Mouse (Mus musculus): Measurements from ENCODE around the gene Tcf23. TPM values are rescaled to one million over a fixed set of nuclear protein-coding genes. Genes with fewer than 3 reads are reported as not detected.

Gene Tcf23
- total and polyA plus RNA-seq, 3 experiments, result not detected

DNA sequence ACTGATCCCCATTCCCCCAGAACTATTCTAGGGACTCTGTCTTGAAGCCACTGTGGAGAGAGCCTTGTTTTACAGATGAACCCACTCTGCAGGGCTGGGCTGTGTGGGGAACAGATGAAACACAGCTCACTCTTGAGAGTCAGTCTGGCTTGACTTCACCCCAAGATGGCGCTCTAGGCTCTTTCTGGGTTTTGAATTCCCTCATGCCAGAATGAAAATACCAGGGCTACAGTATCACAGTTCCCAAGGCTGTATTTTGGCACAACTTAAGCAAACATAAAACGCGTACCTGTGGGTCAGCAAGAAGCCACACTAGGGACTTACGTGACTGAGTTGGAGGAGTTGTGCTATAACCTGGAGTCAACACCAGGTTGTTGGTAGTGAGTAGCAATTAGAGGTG, 38.3 kb upstream of the Tcf23 start:
- Histone ChIP-seq H3K27ac (ENCODE audit: insufficient read depth, low read depth) (no peak overlapping the region), H3K79me2 (replicated peaks; ENCODE audit: control insufficient read depth, extremely low read depth, insufficient read depth, poor library complexity, severe bottlenecking) (no peaks in the 10 kb centered on the region), H3K4me3 (replicated peaks in 1 of 3; ENCODE audit: low read depth in 2 of 3, low read length in 2 of 3, poor library complexity in 1 of 3) (no peak overlapping the region), H3K9me3 (replicated peaks; ENCODE audit: low read length) (no peaks in the 10 kb centered on the region), H3K9ac (ENCODE audit: insufficient read depth, low read depth) (no peak overlapping the region), H3K4me2 (ENCODE audit: insufficient read depth, low read depth, poor library complexity, severe bottlenecking) (no peak overlapping the region), H3K27me3 (replicated peaks) (peaks cover 52% of the 10 kb centered on the region), H3K4me1 (ENCODE audit: control insufficient read depth in 1 of 2, insufficient read depth in 2 of 2) (peaks cover 0 to 14% of the 10 kb centered on the region in 2 experiments; a peak in 3 of 4 replicates), H3K36me3 (replicated peaks in 1 of 2; ENCODE audit: control insufficient read depth in 1 of 2, insufficient read depth in 1 of 2, low read length in 1 of 2) (no peaks in the 10 kb centered on the region)
- dilution Hi-C loops (cut with MboI; ENCODE audit: extremely low pct_ligation_motif_present, extremely low pct_unique_long_range_greater_than_20kb, low sequenced_read_pairs) (no loop called here), in situ Hi-C loops (cut with MboI; ENCODE audit: low pct_ligation_motif_present, low pct_unique_long_range_greater_than_20kb, low sequenced_read_pairs) (no loop called here)
- TF ChIP-seq CTCF (conservative IDR thresholded peaks at IDR 0.05 in 1 of 2, IDR thresholded peaks at IDR 0.05 in 1 of 2; ENCODE audit: low read depth in 2 of 2, low read length in 2 of 2) (peak; percentile 45 to 86), SMC3 (IDR thresholded peaks at IDR 0.05; ENCODE audit: low read depth, low read length) (peak; percentile 77), ELF1 (IDR thresholded peaks at IDR 0.05; ENCODE audit: low read depth, low read length) (no peak), USF2 (conservative IDR thresholded peaks at IDR 0.05; ENCODE audit: low read depth, low read length) (no peak), MYC (IDR thresholded peaks at IDR 0.05; ENCODE audit: low read depth, low read length) (0 out of 2 replicates have a peak, but pooled peaks have one; percentile 43), ZMIZ1 (IDR thresholded peaks at IDR 0.05; ENCODE audit: low read depth, low read length) (no peak), RAD21 (IDR thresholded peaks at IDR 0.05; ENCODE audit: low read depth, low read length) (peak; percentile 79), HCFC1 (IDR thresholded peaks at IDR 0.05; ENCODE audit: low read depth, low read length) (no peak), NRF1 (IDR thresholded peaks at IDR 0.05; ENCODE audit: low read depth, low read length) (no peak)
- peak; percentile 54 for DNase-seq (ENCODE audit: extremely low read depth)

DNA sequence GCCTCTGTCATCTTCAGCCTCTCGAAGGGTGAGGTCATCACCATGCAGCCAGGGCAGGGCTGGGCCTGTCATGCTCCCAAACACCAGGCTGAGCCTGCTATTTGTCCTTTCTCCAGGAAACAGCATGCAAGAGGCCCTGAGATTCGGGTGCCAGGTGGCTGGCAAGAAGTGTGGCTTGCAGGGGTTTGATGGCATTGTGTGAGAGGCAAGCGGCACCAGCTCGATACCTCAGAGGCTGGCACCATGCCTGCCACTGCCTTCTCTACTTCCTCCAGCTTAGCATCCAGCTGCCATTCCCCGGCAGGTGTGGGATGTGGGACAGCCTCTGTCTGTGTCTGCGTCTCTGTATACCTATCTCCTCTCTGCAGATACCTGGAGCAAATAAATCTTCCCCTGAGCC, 37.6 kb upstream of the Tcf23 start:
- dilution Hi-C loops (cut with MboI; ENCODE audit: extremely low pct_ligation_motif_present, extremely low pct_unique_long_range_greater_than_20kb, low sequenced_read_pairs), result no loop called here
- H3K36me3 ChIP-seq (replicated peaks in 1 of 2; ENCODE audit: control insufficient read depth in 1 of 2, insufficient read depth in 1 of 2, low read length in 1 of 2), result no peaks in the 10 kb centered on the region
- TF ChIP-seq USF1 (IDR thresholded peaks at IDR 0.05; ENCODE audit: low read depth, low read length) (no peak), MEF2A (IDR thresholded peaks at IDR 0.05; ENCODE audit: borderline replicate concordance, low read depth, low read length) (no peak), KAT2A (IDR thresholded peaks at IDR 0.05; ENCODE audit: insufficient replicate concordance, low read length) (no peak), JUN (IDR thresholded peaks at IDR 0.05; ENCODE audit: insufficient read depth, low read depth, low read length) (no peak), MAFK (IDR thresholded peaks at IDR 0.05; ENCODE audit: insufficient replicate concordance, low read length) (no peak), SMC3 (IDR thresholded peaks at IDR 0.05; ENCODE audit: low read depth, low read length) (no peak), TCF12 (IDR thresholded peaks at IDR 0.05; ENCODE audit: low read depth, low read length) (no peak), EP300 (IDR thresholded peaks at IDR 0.05; ENCODE audit: low read length) (no peak), MAZ (IDR thresholded peaks at IDR 0.05; ENCODE audit: low read depth, low read length) (no peak), E2F4 (IDR thresholded peaks at IDR 0.05; ENCODE audit: insufficient replicate concordance, low read depth, low read length) (no peak), CTCF (conservative IDR thresholded peaks at IDR 0.05 in 1 of 2, IDR thresholded peaks at IDR 0.05 in 1 of 2; ENCODE audit: low read depth in 2 of 2, low read length in 2 of 2) (no peak), BHLHE40 (IDR thresholded peaks at IDR 0.05; ENCODE audit: low read depth, low read length) (no peak), ZNF384 (IDR thresholded peaks at IDR 0.05; ENCODE audit: low read depth, low read length) (no peak), USF2 (conservative IDR thresholded peaks at IDR 0.05; ENCODE audit: low read depth, low read length) (no peak), POLR2A (IDR thresholded peaks at IDR 0.05; ENCODE audit: low read depth, low read length) (no peak), RAD21 (IDR thresholded peaks at IDR 0.05; ENCODE audit: low read depth, low read length) (no peak), MAX (IDR thresholded peaks at IDR 0.05; ENCODE audit: low read length) (no peak), TBP (conservative IDR thresholded peaks at IDR 0.05; ENCODE audit: low read depth, low read length) (no peak)
- no peak overlapping the region for H3K9ac ChIP-seq (ENCODE audit: insufficient read depth, low read depth)
- no peak for DNase-seq (ENCODE audit: extremely low read depth)
- no peak overlapping the region for H3K4me3 ChIP-seq (replicated peaks in 1 of 3; ENCODE audit: low read depth in 2 of 3, low read length in 2 of 3, poor library complexity in 1 of 3)
- no peak overlapping the region for H3K27ac ChIP-seq (ENCODE audit: insufficient read depth, low read depth)
- in situ Hi-C loops (cut with MboI; ENCODE audit: low pct_ligation_motif_present, low pct_unique_long_range_greater_than_20kb, low sequenced_read_pairs), result no loop called here
- H3K27me3 ChIP-seq (replicated peaks), result peaks cover 50% of the 10 kb centered on the region
- H3K4me2 ChIP-seq (ENCODE audit: insufficient read depth, low read depth, poor library complexity, severe bottlenecking), result no peak overlapping the region
- peaks cover 0 to 14% of the 10 kb centered on the region in 2 experiments; a peak in 3 of 4 replicates for H3K4me1 ChIP-seq (ENCODE audit: control insufficient read depth in 1 of 2, insufficient read depth in 2 of 2)
- H3K9me3 ChIP-seq (replicated peaks; ENCODE audit: low read length), result no peaks in the 10 kb centered on the region
- H3K79me2 ChIP-seq (replicated peaks; ENCODE audit: control insufficient read depth, extremely low read depth, insufficient read depth, poor library complexity, severe bottlenecking), result no peaks in the 10 kb centered on the region
